Mouse (Mus musculus) liver, adult 2 months (tissue): ENCODE results near the gene Myzap. TPM values are rescaled to one million over a fixed set of nuclear protein-coding genes. Genes with fewer than 3 reads are reported as not detected.

ENCODE experiments used
- DNase-seq: peaks from one replicate; pipeline ENCODE4 v3.0.0-alpha.2; 2011; ENCODE audit warnings: low read depth, low spot score; ENCODE audit errors: extremely low read depth
- H3K27ac ChIP-seq: fragments of 200-500 bp; replicated peaks from 2 replicates; pipeline ENCODE4 v1.5.1; 2012; ENCODE audit warnings: low read depth, mild to moderate bottlenecking, control low read depth, inconsistent platforms, low read length; ENCODE audit not compliant: insufficient read depth
- H3K27me3 ChIP-seq: fragments of 200-500 bp; 2 replicates; pipeline ENCODE4 v1.6.1; 2012; ENCODE audit warnings: mild to moderate bottlenecking, moderate library complexity, low read length, inconsistent platforms; ENCODE audit not compliant: control insufficient read depth, insufficient read depth
- H3K36me3 ChIP-seq: fragments of 200-500 bp; 2 replicates; pipeline ENCODE4 v1.6.1; 2012; ENCODE audit warnings: low read length, inconsistent platforms; ENCODE audit not compliant: control insufficient read depth, insufficient read depth
- H3K4me1 ChIP-seq: fragments of 200-500 bp; 2 replicates; pipeline ENCODE4 v1.6.1; 2011; ENCODE audit warnings: low read length; ENCODE audit not compliant: control insufficient read depth, insufficient read depth
- H3K4me3 ChIP-seq: fragments of 200-500 bp; 2 replicates; pipeline ENCODE4 v1.5.1; 2011; ENCODE audit warnings: low read depth, mild to moderate bottlenecking, control low read depth, low read length, moderate library complexity; ENCODE audit not compliant: insufficient read depth
- H3K79me2 ChIP-seq: fragments of 200-500 bp; 2 replicates; pipeline ENCODE4 v1.6.1; 2012; ENCODE audit warnings: inconsistent platforms, mild to moderate bottlenecking, low read length, moderate library complexity; ENCODE audit not compliant: control insufficient read depth, insufficient read depth
- H3K9ac ChIP-seq: fragments of 200-500 bp; 2 replicates; pipeline ENCODE4 v1.6.1; 2012; ENCODE audit warnings: low read depth, mild to moderate bottlenecking, control low read depth, inconsistent platforms, low read length
- CTCF ChIP-seq: fragments of 200-500 bp; IDR thresholded peaks from 2 replicates; pipeline ENCODE4 v1.5.1; 2011; ENCODE audit warnings: low read depth, low read length, control low read depth
- POLR2A ChIP-seq: fragments of 200-500 bp; IDR thresholded peaks from 2 replicates; pipeline ENCODE4 v1.6.1; 2011; ENCODE audit warnings: low read length, control low read depth; ENCODE audit not compliant: insufficient read depth; ENCODE audit errors: extremely low read depth
- WGBS: fragments of 180-500 bp; shearing (Covaris S2); methylation state at CpG from one replicate; pipeline ENCODE4 v1.1.7; 2018; 5-methylcytosine and 5-hydroxymethylcytosine counted together
- polyA plus RNA-seq: library from polyadenylated mRNA; depleted of rRNA; stranded (reverse); fragments of >200 nt; gene quantifications from 2 replicates; pipeline ENCODE4 v1.2.3, GENCODE M21; 2012
- total RNA-seq: library from RNA; depleted of rRNA; stranded (reverse); fragments of >200 nt; gene quantifications from 2 replicates; pipeline ENCODE4 v1.2.3, GENCODE M21; 2014

Myzap gene
- total and polyA plus RNA-seq, 2 experiments = 0.51 to 1.5 TPM

DNA sequence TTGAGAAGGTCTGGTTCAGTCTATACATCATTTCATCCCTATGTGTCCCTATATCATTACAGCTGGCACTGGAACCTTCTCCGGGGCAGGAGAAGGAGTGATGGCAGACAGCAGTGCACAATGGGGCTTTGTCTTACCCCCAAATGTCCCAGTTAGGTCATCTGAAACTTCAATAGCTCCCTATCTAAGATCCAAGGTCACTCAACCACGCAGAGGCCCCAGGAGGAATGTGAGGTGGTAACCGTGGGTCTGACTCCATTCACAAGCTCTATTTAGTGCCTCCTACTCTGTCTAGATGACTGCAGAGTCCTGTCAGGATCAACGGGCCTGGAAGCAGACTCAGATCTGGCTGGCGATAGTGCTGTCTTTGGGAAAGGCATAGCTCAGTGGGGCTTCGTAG is 36.8 kb upstream of the Myzap start:
- no peak for DNase-seq
- Histone ChIP-seq H3K36me3 (peaks cover 28% of the 10 kb centered on the region), H3K79me2 (no peaks in the 10 kb centered on the region), H3K4me3 (no peak overlapping the region), H3K9ac (no peak overlapping the region), H3K27ac (no peak overlapping the region), H3K4me1 (peaks cover 5% of the 10 kb centered on the region), H3K27me3 (no peaks in the 10 kb centered on the region)
- WGBS = 78% methylated on average over 6 of the region's 6 CpGs
- TF ChIP-seq POLR2A = no peak
- no peak for TF ChIP-seq CTCF

DNA sequence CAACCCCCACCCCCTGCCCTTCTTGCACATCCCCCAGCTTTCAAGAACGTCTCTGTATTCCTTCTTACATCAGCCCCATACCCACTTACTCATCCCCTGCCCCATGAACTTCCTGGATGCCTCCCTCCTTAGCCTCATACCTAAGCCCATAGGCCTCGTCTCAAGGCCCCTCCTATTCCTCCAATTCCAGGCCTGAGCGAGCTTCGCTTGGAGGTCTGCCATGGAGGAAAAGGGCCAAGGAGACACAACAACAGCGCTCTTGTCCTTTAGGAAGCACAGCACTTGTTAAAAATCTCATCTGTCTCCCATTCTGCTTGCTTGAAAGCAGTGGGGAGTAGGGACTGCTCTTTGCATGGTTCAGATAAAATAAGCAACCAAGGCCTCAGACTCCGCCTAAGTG is 36.1 kb upstream of the Myzap start:
- Histone ChIP-seq H3K27ac (no peak overlapping the region), H3K79me2 (no peaks in the 10 kb centered on the region), H3K27me3 (no peaks in the 10 kb centered on the region), H3K9ac (no peak overlapping the region), H3K36me3 (peaks cover 28% of the 10 kb centered on the region), H3K4me3 (no peak overlapping the region), H3K4me1 (peaks cover 5% of the 10 kb centered on the region)
- TF ChIP-seq CTCF (no peak), POLR2A (no peak)
- WGBS = 87% methylated on average over 6 of the region's 6 CpGs
- DNase-seq = no peak

DNA sequence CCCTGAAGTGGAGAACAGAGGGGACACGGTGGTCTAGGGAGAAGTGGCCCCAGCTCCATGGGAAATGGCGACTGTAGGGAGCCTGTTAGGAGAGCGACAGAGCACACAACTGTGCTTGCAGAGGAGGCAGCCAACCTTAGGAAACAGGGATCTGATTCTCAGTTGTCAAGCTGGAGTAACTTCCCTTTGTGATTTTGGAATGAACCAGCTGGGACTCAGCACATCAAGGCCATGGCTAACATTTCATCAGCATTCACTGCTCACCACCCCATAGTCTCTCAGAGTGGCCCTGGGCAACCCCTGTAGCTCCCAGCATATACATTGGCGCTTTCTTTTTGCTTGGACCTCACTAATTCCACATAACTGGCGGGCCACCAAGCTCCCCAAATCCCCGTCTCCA is 33.8 kb upstream of the Myzap start:
- Histone ChIP-seq H3K27me3 (no peaks in the 10 kb centered on the region), H3K36me3 (peaks cover 17% of the 10 kb centered on the region), H3K4me3 (no peak overlapping the region), H3K27ac (no peak overlapping the region), H3K79me2 (no peaks in the 10 kb centered on the region), H3K9ac (no peak overlapping the region), H3K4me1 (peaks cover 5% of the 10 kb centered on the region)
- no peak for DNase-seq
- WGBS = 97% methylated on average over 6 of the region's 6 CpGs
- TF ChIP-seq CTCF = no peak
- no peak for TF ChIP-seq POLR2A

DNA sequence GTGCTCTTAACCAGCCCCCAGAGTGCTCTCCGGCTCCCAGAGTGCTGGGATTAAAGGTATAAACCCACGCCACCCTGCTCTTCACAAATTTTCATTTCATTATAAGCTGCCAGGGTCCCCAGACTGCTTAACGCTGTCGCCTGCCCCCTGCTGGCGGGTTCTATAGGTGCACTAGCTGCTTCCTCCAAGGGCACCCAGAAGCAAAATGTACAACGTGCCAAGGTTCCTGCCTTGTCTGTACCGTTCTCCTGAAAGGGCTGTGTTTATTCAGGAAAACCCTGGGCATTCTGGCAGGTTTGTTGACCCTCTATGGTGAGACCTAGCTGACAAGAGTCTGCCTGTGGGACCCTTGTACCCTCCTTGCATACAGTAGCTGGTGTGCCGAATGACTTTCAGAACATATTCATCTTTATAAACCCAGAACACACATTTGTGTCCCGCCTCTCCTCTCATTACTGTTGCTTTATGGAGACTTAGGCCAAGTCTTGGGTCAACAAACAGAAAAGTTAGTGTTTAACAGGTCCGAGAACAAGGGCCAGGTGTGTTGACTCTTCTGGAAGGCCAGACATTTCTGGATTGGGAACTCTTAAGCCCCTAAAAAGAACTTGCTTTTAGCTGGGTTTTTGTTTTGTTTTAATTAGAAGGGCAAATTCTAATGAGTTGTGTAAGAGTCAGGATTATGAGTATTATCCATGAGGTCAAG is 32.8 kb upstream of the Myzap start:
- no peaks in the 10 kb centered on the region for H3K27me3 ChIP-seq
- H3K4me1 ChIP-seq = peaks cover 5% of the 10 kb centered on the region
- no peaks in the 10 kb centered on the region for H3K79me2 ChIP-seq
- DNase-seq = peak; percentile 82
- TF ChIP-seq POLR2A (no peak), CTCF (peak; percentile 85)
- H3K4me3 ChIP-seq = no peak overlapping the region
- WGBS = 16% methylated on average over 10 of the region's 10 CpGs
- peak overlapping the region; percentile 70 for H3K27ac ChIP-seq
- peaks cover 12% of the 10 kb centered on the region; the same call in 1 of the 2 replicates for H3K36me3 ChIP-seq
- no peak overlapping the region for H3K9ac ChIP-seq

DNA sequence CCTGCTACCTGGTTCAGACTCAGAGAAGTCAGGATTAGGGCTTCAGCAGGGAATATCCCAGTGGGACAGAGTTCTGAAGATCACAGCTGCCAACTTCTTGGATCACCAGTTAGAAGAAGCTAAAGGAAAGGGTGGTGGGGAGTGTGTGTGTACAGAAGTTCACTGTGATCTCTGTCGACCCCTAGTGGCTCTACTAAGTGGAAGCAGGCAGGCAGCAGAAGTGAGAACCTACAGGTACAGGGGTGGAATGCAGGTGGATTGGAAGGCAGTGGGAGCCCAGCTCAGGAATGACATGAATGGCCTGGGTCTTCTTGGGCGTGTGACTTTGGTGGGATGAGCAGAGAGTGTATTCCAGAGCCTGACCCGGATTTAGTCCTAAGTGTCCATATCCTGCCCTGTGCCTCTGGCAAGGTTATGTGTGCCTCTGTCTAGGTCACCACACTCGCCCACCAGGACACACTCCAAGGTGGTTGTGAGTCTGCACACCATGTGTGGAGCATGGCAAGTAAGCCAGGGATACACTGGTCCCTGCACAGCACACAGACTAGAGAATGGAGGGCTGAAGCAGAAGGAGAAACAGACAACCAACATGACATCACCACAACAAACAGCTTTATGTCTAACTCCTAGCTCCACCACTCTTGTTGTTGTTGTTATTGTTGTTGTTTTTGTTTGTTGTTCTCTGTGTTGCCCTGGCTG is 31.9 kb upstream of the Myzap start:
- Histone ChIP-seq H3K27ac (no peak overlapping the region), H3K36me3 (peaks cover 4% of the 10 kb centered on the region; the same call in 1 of the 2 replicates), H3K4me3 (no peak overlapping the region), H3K27me3 (no peaks in the 10 kb centered on the region), H3K4me1 (peaks cover 5% of the 10 kb centered on the region), H3K9ac (no peak overlapping the region), H3K79me2 (no peaks in the 10 kb centered on the region)
- 54% methylated on average over 4 of the region's 4 CpGs for WGBS
- peak; percentile 38 for DNase-seq
- peak; percentile 75 for TF ChIP-seq CTCF
- TF ChIP-seq POLR2A = no peak

DNA sequence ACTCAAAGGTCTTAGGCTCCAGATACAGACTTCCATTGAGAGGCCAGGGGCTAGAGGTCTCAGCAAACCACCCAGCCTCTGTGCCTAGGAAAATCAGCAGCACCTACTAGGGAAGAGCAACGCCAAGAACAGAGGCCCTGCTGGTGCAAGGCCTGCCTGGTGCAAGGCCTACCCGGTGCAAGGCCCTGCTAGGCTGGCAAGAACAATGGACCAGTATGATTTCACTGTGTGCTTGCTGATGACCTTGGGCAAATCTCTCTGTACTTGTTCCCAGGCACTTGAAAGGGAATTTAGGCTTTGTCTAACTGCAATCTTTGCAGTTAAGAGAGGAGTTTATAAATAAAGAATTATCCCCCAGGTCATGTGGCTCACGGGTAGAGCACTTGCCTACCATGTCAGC is 30.4 kb upstream of the Myzap start:
- no peak for DNase-seq
- H3K79me2 ChIP-seq = no peaks in the 10 kb centered on the region
- H3K9ac ChIP-seq = no peak overlapping the region
- TF ChIP-seq CTCF (no peak), POLR2A (no peak)
- WGBS = 83% methylated on average over 3 of the region's 3 CpGs
- peaks cover 5% of the 10 kb centered on the region for H3K4me1 ChIP-seq
- H3K27ac ChIP-seq = no peak overlapping the region
- H3K36me3 ChIP-seq = no peaks in the 10 kb centered on the region
- H3K27me3 ChIP-seq = no peaks in the 10 kb centered on the region
- no peak overlapping the region for H3K4me3 ChIP-seq
